Mouse (Mus musculus): Measurements from ENCODE around the gene Klhdc9.

DNA sequence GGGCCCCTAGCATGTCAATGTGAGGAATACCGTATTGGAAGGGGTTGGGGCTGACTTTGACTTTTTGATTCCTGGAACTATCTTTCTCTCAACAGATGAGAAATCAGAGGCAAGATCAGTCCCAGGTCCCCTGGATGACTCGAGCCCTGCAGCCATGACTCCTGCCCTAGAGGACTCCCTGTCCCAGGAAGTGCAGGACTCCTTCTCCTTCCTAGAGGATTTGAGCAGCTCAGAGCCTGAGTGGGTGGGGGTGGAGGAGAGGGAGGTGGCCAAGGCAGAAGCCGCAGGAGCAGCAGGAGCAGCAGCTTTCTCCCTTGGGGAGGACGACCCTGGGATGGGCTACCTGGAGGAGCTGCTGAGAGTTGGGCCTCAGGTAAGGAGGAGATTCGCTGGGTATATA is 46.7 kb upstream of the Klhdc9 start:
- TF ChIP-seq ZC3H11A (IDR thresholded peaks at IDR 0.05; ENCODE audit: borderline replicate concordance, low read depth, low read length): no peak
- TF ChIP-seq HCFC1 (IDR thresholded peaks at IDR 0.05; ENCODE audit: borderline replicate concordance, insufficient read depth, low read length): no peak

Measured in ES-E14 (cell line).